Comparison of ENCODE assay signal across 8 mouse cellular contexts in genomic region chr1:60565931-60566630, GRCm38 (mm10). TPM values are rescaled to one million over a fixed set of nuclear protein-coding genes. Genes with fewer than 3 reads are reported as not detected.
A peak's percentile ranks its signal among the peaks of the same experiment; 100 is the strongest.
DNase-seq lines count a peak whose midpoint lies in the region; ATAC-seq and TF ChIP-seq lines count a peak whose summit lies in the region.

No protein-coding gene starts in this region.

- no peak for TF ChIP-seq EP300 in CH12.LX (IDR thresholded peaks at IDR 0.05; ENCODE audit: low read length)

- in situ Hi-C loops in CH12.LX (cut with MboI; ENCODE audit: low pct_ligation_motif_present, low pct_unique_long_range_greater_than_20kb, low sequenced_read_pairs), result loop anchor here (25.0 kb wide), 1 partner anchor 246 kb away; no protein-coding TSS in a partner anchor

- peaks cover 5% of the 10 kb centered on the region for H3K27me3 ChIP-seq in CH12.LX (replicated peaks)
- no peaks in the 10 kb centered on the region for H3K27me3 ChIP-seq in hindbrain, embryonic 13.5 days
- H3K27me3 ChIP-seq in midbrain, embryonic 10.5 days (ENCODE audit: low read depth, poor library complexity, severe bottlenecking), result 0 out of 2 replicates have a peak, but pooled peaks cover 9% of the 10 kb centered on the region
- H3K27me3 ChIP-seq in stomach, embryonic 15.5 days (replicated peaks), result no peaks in the 10 kb centered on the region

- peaks cover 2 to 10% of the 10 kb centered on the region in 2 experiments; a peak in 3 of 4 replicates for H3K4me1 ChIP-seq in CH12.LX (ENCODE audit: control insufficient read depth in 1 of 2, insufficient read depth in 2 of 2)
- H3K4me1 ChIP-seq in embryonic fibroblast, embryonic 13.5 days (ENCODE audit: control insufficient read depth, insufficient read depth, low read length), result no peaks in the 10 kb centered on the region
- H3K4me1 ChIP-seq in hindbrain, embryonic 13.5 days (replicated peaks), result peaks cover 13% of the 10 kb centered on the region
- peaks cover 19% of the 10 kb centered on the region for H3K4me1 ChIP-seq in midbrain, embryonic 10.5 days
- peaks cover 4% of the 10 kb centered on the region; the same call in 1 of the 2 replicates for H3K4me1 ChIP-seq in stomach, embryonic 15.5 days

- no peak for TF ChIP-seq POLR2A in CH12.LX (IDR thresholded peaks at IDR 0.05; ENCODE audit: low read depth, low read length)
- no peak for TF ChIP-seq POLR2A in embryonic fibroblast, embryonic 13.5 days (IDR thresholded peaks at IDR 0.05; ENCODE audit: low read depth, low read length)

- peaks cover 4% of the 10 kb centered on the region for H3K9me3 ChIP-seq in CH12.LX (replicated peaks; ENCODE audit: low read length)
- no peaks in the 10 kb centered on the region; the same call in 1 of the 2 replicates for H3K9me3 ChIP-seq in hindbrain, embryonic 13.5 days
- peaks cover 11% of the 10 kb centered on the region; the same call in 1 of the 2 replicates for H3K9me3 ChIP-seq in midbrain, embryonic 10.5 days (replicated peaks)
- H3K9me3 ChIP-seq in stomach, embryonic 15.5 days, result no peaks in the 10 kb centered on the region

- H3K9ac ChIP-seq in CH12.LX (ENCODE audit: insufficient read depth, low read depth), result peak overlapping the region; percentile 92
- H3K9ac ChIP-seq in hindbrain, embryonic 13.5 days, result peak overlapping the region; percentile 99
- peak overlapping the region; percentile 96 for H3K9ac ChIP-seq in stomach, embryonic 15.5 days

- ATAC-seq in hindbrain, embryonic 13.5 days (ENCODE audit: low FRiP score), result peak; percentile 80
- peak; percentile 48 for ATAC-seq in stomach, embryonic 15.5 days (ENCODE audit: insufficient read depth, low FRiP score, low read depth)

- no peak for TF ChIP-seq CTCF in gastrocnemius, adult 2 months (IDR thresholded peaks at IDR 0.05)
- TF ChIP-seq CTCF in CH12.LX (conservative IDR thresholded peaks at IDR 0.05 in 1 of 2, IDR thresholded peaks at IDR 0.05 in 1 of 2; ENCODE audit: low read depth in 2 of 2, low read length in 2 of 2), result no peak
- TF ChIP-seq CTCF in embryonic fibroblast, embryonic 13.5 days (IDR thresholded peaks at IDR 0.05; ENCODE audit: borderline replicate concordance, insufficient read depth, low read length), result no peak

- peaks cover 4 to 7% of the 10 kb centered on the region in 2 experiments for H3K36me3 ChIP-seq in CH12.LX (replicated peaks in 1 of 2; ENCODE audit: control insufficient read depth in 1 of 2, insufficient read depth in 1 of 2, low read length in 1 of 2)
- peaks cover 12% of the 10 kb centered on the region for H3K36me3 ChIP-seq in hindbrain, embryonic 13.5 days
- H3K36me3 ChIP-seq in midbrain, embryonic 10.5 days, result peaks cover 20% of the 10 kb centered on the region
- no peaks in the 10 kb centered on the region for H3K36me3 ChIP-seq in stomach, embryonic 15.5 days

- no peak for TF ChIP-seq RAD21 in CH12.LX (IDR thresholded peaks at IDR 0.05; ENCODE audit: low read depth, low read length)

- H3K27ac ChIP-seq in gastrocnemius, adult 2 months, result peak overlapping the region; percentile 98
- peak overlapping the region; percentile 0; the same call in 1 of the 2 replicates for H3K27ac ChIP-seq in CH12.LX (ENCODE audit: insufficient read depth, low read depth)
- peak overlapping the region; percentile 70 for H3K27ac ChIP-seq in embryonic fibroblast, embryonic 13.5 days (ENCODE audit: insufficient read depth, low read length)
- peak overlapping the region; percentile 99 for H3K27ac ChIP-seq in hindbrain, embryonic 13.5 days
- H3K27ac ChIP-seq in midbrain, embryonic 10.5 days (replicated peaks), result peak overlapping the region; percentile 97
- H3K27ac ChIP-seq in stomach, embryonic 15.5 days, result peak overlapping the region; percentile 95

- intact Hi-C loops in gastrocnemius, adult 2 months (cut with DNase I), result loop anchor here (2.0 to 10.0 kb wide), 4 partner anchors 101 to 295 kb away; partner anchors contain the start of gene Cd28
- intact Hi-C loops in left cerebral cortex, postnatal 14 days (cut with DNase I), result loop anchor here (5.0 to 10.0 kb wide), 2 partner anchors 291 to 389 kb away; no protein-coding TSS in a partner anchor

- no peak for DNase-seq in gastrocnemius, adult 2 months
- DNase-seq in gastrocnemius, postnatal 25 days, result no peak
- DNase-seq in CH12.LX (ENCODE audit: extremely low read depth), result peak; percentile 13
- DNase-seq in left cerebral cortex, postnatal 14 days (ENCODE audit: low spot score in 2 of 2), result peak; percentile 31 to 44
- no peak for DNase-seq in midbrain, embryonic 10.5 days (ENCODE audit: low spot score)

- dilution Hi-C loops in CH12.LX (cut with MboI; ENCODE audit: extremely low pct_ligation_motif_present, extremely low pct_unique_long_range_greater_than_20kb, low sequenced_read_pairs), result no loop called here

- WGBS in hindbrain, embryonic 13.5 days, result under 1% methylated on average over 53 of the region's 56 CpGs
- WGBS in midbrain, embryonic 10.5 days, result under 1% methylated on average over 56 of the region's 56 CpGs
- WGBS in stomach, embryonic 15.5 days, result under 1% methylated on average over 55 of the region's 56 CpGs

- peaks cover 10% of the 10 kb centered on the region for H3K79me2 ChIP-seq in CH12.LX (replicated peaks; ENCODE audit: control insufficient read depth, extremely low read depth, insufficient read depth, poor library complexity, severe bottlenecking)

- H3K4me3 ChIP-seq in gastrocnemius, adult 2 months, result peak overlapping the region; percentile 86
- peak overlapping the region; percentile 75 to 90 (median 87) for H3K4me3 ChIP-seq in CH12.LX (replicated peaks in 1 of 3; ENCODE audit: low read depth in 2 of 3, low read length in 2 of 3, poor library complexity in 1 of 3)
- peak overlapping the region; percentile 96 for H3K4me3 ChIP-seq in embryonic fibroblast, embryonic 13.5 days (ENCODE audit: insufficient read depth, low read length)
- peak overlapping the region; percentile 98 for H3K4me3 ChIP-seq in hindbrain, embryonic 13.5 days
- H3K4me3 ChIP-seq in midbrain, embryonic 10.5 days, result peak overlapping the region; percentile 85
- H3K4me3 ChIP-seq in stomach, embryonic 15.5 days (replicated peaks), result peak overlapping the region; percentile 99

- H3K4me2 ChIP-seq in CH12.LX (ENCODE audit: insufficient read depth, low read depth, poor library complexity, severe bottlenecking), result peak overlapping the region; percentile 96
- H3K4me2 ChIP-seq in hindbrain, embryonic 13.5 days, result peak overlapping the region; percentile 83
- peak overlapping the region; percentile 73 for H3K4me2 ChIP-seq in stomach, embryonic 15.5 days

TF ChIP-seq in CH12.LX, 34 proteins besides CTCF, POLR2A, EP300 and RAD21:
- TF ChIP-seq USF2 (conservative IDR thresholded peaks at IDR 0.05; ENCODE audit: low read depth, low read length), result no peak
- TF ChIP-seq UBTF (IDR thresholded peaks at IDR 0.05; ENCODE audit: low read depth, low read length), result peak; percentile 82
TF ChIP-seq in CH12.LX: peak in this region for 1.

RNA-seq across cellular contexts. Expression of gene Raph1, which starts 0.8 kb away (rescaled TPM):
- 10 to 100 TPM; 20.9 to 27.0 TPM for total RNA-seq in gastrocnemius, adult 2 months (2021)
- total RNA-seq in gastrocnemius, postnatal 25 days (2021), result 10 to 100 TPM; 21.8 to 23.3 TPM
- total RNA-seq in CH12.LX (2012; rRNA removed), result 5.7 and 6.2 TPM in 2 replicates
- 3.7 TPM in 2 replicates for total RNA-seq in CH12.LX (2014; rRNA removed)
- polyA plus RNA-seq in CH12.LX (2012; ENCODE audit: insufficient read length, low read depth), result 7.6 and 8.2 TPM in 2 replicates
- polyA plus RNA-seq in embryonic fibroblast, embryonic 13.5 days (2011; ENCODE audit: insufficient read length, low read depth, missing spikeins), result 43.5 and 88.2 TPM in 2 replicates
- 27.6 and 28.2 TPM in 2 replicates for polyA plus RNA-seq in hindbrain, embryonic 13.5 days (2015; fragmentation: Nextera tagmentation; extraction: Ambion mirVana)
- total RNA-seq in left cerebral cortex, postnatal 14 days (2021), result 100 to 1,000 TPM in 1 of 2 experiments, 10 to 100 TPM in 1; 86.8 to 102 TPM
- 19.9 and 21.7 TPM in 2 replicates for polyA plus RNA-seq in midbrain, embryonic 10.5 days (2016; fragmentation: Nextera tagmentation; extraction: Ambion mirVana)
- polyA plus RNA-seq in stomach, embryonic 15.5 days (2015; fragmentation: Nextera tagmentation; extraction: Ambion mirVana), result 30.8 and 33.4 TPM in 2 replicates

Comparison
In these comparisons a context has a peak if more than half of its experiments do, and no peak if none do; other contexts are left out.
1. DNase-seq: peak in CH12.LX (single experiment) and left cerebral cortex, postnatal 14 days (2 of 2); none in gastrocnemius, adult 2 months (single experiment), gastrocnemius, postnatal 25 days (single experiment) and midbrain, embryonic 10.5 days (single experiment).
2. H3K27ac ChIP-seq: peak in every context shown above with its lines; median percentile 99 in hindbrain, embryonic 13.5 days; 98 in gastrocnemius, adult 2 months; 97 in midbrain, embryonic 10.5 days; 95 in stomach, embryonic 15.5 days; 70 in embryonic fibroblast, embryonic 13.5 days; 0 in CH12.LX.
3. Peak in every context shown above with its lines, with median percentiles within 50 percentile points of each other: H3K4me3 ChIP-seq, H3K4me2 ChIP-seq and H3K9ac ChIP-seq.